Mouse (Mus musculus): ENCODE data around the gene Adamts3. TPM values are rescaled to one million over a fixed set of nuclear protein-coding genes. Genes with fewer than 3 reads are reported as not detected.

Adamts3 gene
- total and polyA plus RNA-seq, 3 experiments = 11.4 to 15.7 TPM; not detected in 1

GRCm38 (mm10) chr5:89635434-89635833, 247.7 kb downstream of the Adamts3 start:
- H3K79me2 ChIP-seq (ENCODE audit: control insufficient read depth, insufficient read depth, low read length, poor library complexity) = no peaks in the 10 kb centered on the region
- H3K4me3 ChIP-seq (ENCODE audit: control insufficient read depth in 1 of 2, insufficient read depth in 1 of 2, low read depth in 2 of 2, low read length in 2 of 2) = no peak overlapping the region
- H3K4me1 ChIP-seq (ENCODE audit: control insufficient read depth in 1 of 2, insufficient read depth in 2 of 2, low read length in 2 of 2) = no peaks in the 10 kb centered on the region
- H3K9ac ChIP-seq (ENCODE audit: control insufficient read depth, low read depth, low read length, poor library complexity, severe bottlenecking) = no peak overlapping the region
- no peak overlapping the region for H3K27ac ChIP-seq (ENCODE audit: control insufficient read depth, low read depth, low read length)
- no peak for TF ChIP-seq MAFK (IDR thresholded peaks at IDR 0.05; ENCODE audit: borderline replicate concordance, low read depth, low read length)
- no peak for TF ChIP-seq ZC3H11A (IDR thresholded peaks at IDR 0.05; ENCODE audit: low read depth, low read length)
- no peak for TF ChIP-seq MEF2A (IDR thresholded peaks at IDR 0.05; ENCODE audit: extremely low read depth, insufficient replicate concordance, low read depth, low read length, poor library complexity, severe bottlenecking)
- no peak for TF ChIP-seq ETS1 (IDR thresholded peaks at IDR 0.05; ENCODE audit: low read depth, low read length)
- TF ChIP-seq POLR2AphosphoS2 (IDR thresholded peaks at IDR 0.05; ENCODE audit: low read length) = no peak
- TF ChIP-seq RAD21 (IDR thresholded peaks at IDR 0.05; ENCODE audit: low read depth, low read length) = no peak
- TF ChIP-seq MYC (IDR thresholded peaks at IDR 0.05; ENCODE audit: low read depth, low read length) = no peak
- TF ChIP-seq SMC3 (IDR thresholded peaks at IDR 0.05; ENCODE audit: low read depth, low read length) = no peak
- TF ChIP-seq MYB (IDR thresholded peaks at IDR 0.05; ENCODE audit: low read depth, low read length) = no peak
- no peak for TF ChIP-seq ZMIZ1 (IDR thresholded peaks at IDR 0.05; ENCODE audit: low read depth, low read length)
- TF ChIP-seq TCF12 (IDR thresholded peaks at IDR 0.05; ENCODE audit: low read depth, low read length) = no peak
- no peak for TF ChIP-seq MXI1 (IDR thresholded peaks at IDR 0.05; ENCODE audit: low read depth, low read length)
- TF ChIP-seq TBP (IDR thresholded peaks at IDR 0.05; ENCODE audit: low read depth, low read length) = no peak
- H3K27me3 ChIP-seq (ENCODE audit: control insufficient read depth in 1 of 2, insufficient read depth in 2 of 2, low read length in 2 of 2) = no peaks in the 10 kb centered on the region
- no peak for DNase-seq (ENCODE audit: low read depth, low spot score)
- H3K9me3 ChIP-seq (replicated peaks; ENCODE audit: insufficient read depth, low read length) = no peaks in the 10 kb centered on the region
- H3K36me3 ChIP-seq (ENCODE audit: control insufficient read depth in 1 of 2, insufficient read depth in 2 of 2, low read length in 2 of 2) = no peaks in the 10 kb centered on the region

DNA sequence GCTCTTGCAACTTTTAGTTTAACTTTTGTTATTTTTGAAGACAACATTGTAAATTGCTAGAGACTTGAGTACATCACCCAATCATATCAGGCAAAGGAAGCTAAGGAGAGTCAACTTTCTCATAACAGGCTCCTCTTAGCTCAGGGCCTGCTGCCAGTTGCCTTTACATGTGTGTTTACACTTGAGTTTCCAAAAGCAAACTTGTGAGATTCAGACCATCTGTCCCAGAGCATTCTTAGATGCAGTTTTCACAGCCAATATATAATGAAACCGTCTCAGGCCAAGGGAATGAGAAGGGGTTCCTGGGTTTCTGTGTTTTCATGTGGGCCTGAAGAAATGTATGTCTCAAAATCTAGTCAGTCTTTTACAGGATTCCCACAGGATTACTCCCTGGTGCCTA, 251.5 kb downstream of the Adamts3 start:
- no peaks in the 10 kb centered on the region for H3K4me1 ChIP-seq (ENCODE audit: control insufficient read depth in 1 of 2, insufficient read depth in 2 of 2, low read length in 2 of 2)
- no peak overlapping the region for H3K9ac ChIP-seq (ENCODE audit: control insufficient read depth, low read depth, low read length, poor library complexity, severe bottlenecking)
- TF ChIP-seq RCOR1 (IDR thresholded peaks at IDR 0.05; ENCODE audit: low read depth, low read length) (no peak), ELF1 (IDR thresholded peaks at IDR 0.05; ENCODE audit: low read depth, low read length) (no peak), EP300 (IDR thresholded peaks at IDR 0.05; ENCODE audit: low read depth in 1 of 2, low read length in 2 of 2) (no peak), HCFC1 (IDR thresholded peaks at IDR 0.05; ENCODE audit: low read depth, low read length) (no peak), CHD1 (IDR thresholded peaks at IDR 0.05; ENCODE audit: low read depth, low read length) (no peak), ETS1 (IDR thresholded peaks at IDR 0.05; ENCODE audit: low read depth, low read length) (no peak), SIN3A (IDR thresholded peaks at IDR 0.05; ENCODE audit: low read length) (no peak), MEF2A (IDR thresholded peaks at IDR 0.05; ENCODE audit: extremely low read depth, insufficient replicate concordance, low read depth, low read length, poor library complexity, severe bottlenecking) (no peak), MYC (IDR thresholded peaks at IDR 0.05; ENCODE audit: low read depth, low read length) (no peak), RAD21 (IDR thresholded peaks at IDR 0.05; ENCODE audit: low read depth, low read length) (no peak), POLR2AphosphoS5 (IDR thresholded peaks at IDR 0.05; ENCODE audit: borderline replicate concordance, low read depth, low read length) (no peak), MAFK (IDR thresholded peaks at IDR 0.05; ENCODE audit: borderline replicate concordance, low read depth, low read length) (no peak), ZKSCAN1 (IDR thresholded peaks at IDR 0.05; ENCODE audit: low read depth, low read length) (no peak)
- no peak for DNase-seq (ENCODE audit: low read depth, low spot score)
- no peak overlapping the region for H3K27ac ChIP-seq (ENCODE audit: control insufficient read depth, low read depth, low read length)
- no peaks in the 10 kb centered on the region for H3K79me2 ChIP-seq (ENCODE audit: control insufficient read depth, insufficient read depth, low read length, poor library complexity)
- H3K27me3 ChIP-seq (ENCODE audit: control insufficient read depth in 1 of 2, insufficient read depth in 2 of 2, low read length in 2 of 2) = no peaks in the 10 kb centered on the region
- no peak overlapping the region for H3K4me3 ChIP-seq (ENCODE audit: control insufficient read depth in 1 of 2, insufficient read depth in 1 of 2, low read depth in 2 of 2, low read length in 2 of 2)
- H3K36me3 ChIP-seq (ENCODE audit: control insufficient read depth in 1 of 2, insufficient read depth in 2 of 2, low read length in 2 of 2) = no peaks in the 10 kb centered on the region
- H3K9me3 ChIP-seq (replicated peaks; ENCODE audit: insufficient read depth, low read length) = no peaks in the 10 kb centered on the region

Data from MEL (cell line).